ENCODE assay signal across 12 mouse cellular contexts in genomic region chr5:67393951-67394350, GRCm38 (mm10). TPM values are rescaled to one million over a fixed set of nuclear protein-coding genes. Genes with fewer than 3 reads are reported as not detected.
DNase-seq lines count a peak whose midpoint lies in the region; ATAC-seq lines count a peak whose summit lies in the region.
"Had no signal": no experiment of that assay in that cellular context is flagged by ENCODE, and none has a peak within 500 bp of the region (broad histone marks: within the 10 kb centered on the region; RNA-seq: fewer than 3 reads in every experiment).

No protein-coding gene starts in this region.

- H3K4me1 ChIP-seq in midbrain, embryonic 15.5 days = no peaks in the 10 kb centered on the region
- no peaks in the 10 kb centered on the region for H3K4me1 ChIP-seq in hindbrain, embryonic 10.5 days (replicated peaks)

- 86% methylated on average over 6 of the region's 6 CpGs for WGBS in midbrain, embryonic 15.5 days
- 97% methylated on average over 6 of the region's 6 CpGs for WGBS in hindbrain, embryonic 10.5 days

- intact Hi-C loops in left cerebral cortex, postnatal 10 days (cut with DNase I) = no loop called here

- H3K9me3 ChIP-seq in midbrain, embryonic 15.5 days = no peaks in the 10 kb centered on the region
- no peaks in the 10 kb centered on the region for H3K9me3 ChIP-seq in hindbrain, embryonic 10.5 days
- H3K9me3 ChIP-seq: heart, embryonic 10.5 days; limb, embryonic 10.5 days had no signal

- ATAC-seq in midbrain, embryonic 15.5 days (replicated peaks) = no peak

- H3K36me3 ChIP-seq in midbrain, embryonic 15.5 days (replicated peaks) = 0 out of 2 replicates have a peak, but pooled peaks cover 2% of the 10 kb centered on the region
- H3K36me3 ChIP-seq in hindbrain, embryonic 10.5 days = peaks cover 22% of the 10 kb centered on the region

- H3K4me3 ChIP-seq in midbrain, embryonic 15.5 days = no peak overlapping the region
- H3K4me3 ChIP-seq in hindbrain, embryonic 10.5 days = no peak overlapping the region
- H3K4me3 ChIP-seq: heart, embryonic 10.5 days; limb, embryonic 10.5 days had no signal

- H3K4me2 ChIP-seq in midbrain, embryonic 15.5 days = no peak overlapping the region

- no peak overlapping the region for H3K9ac ChIP-seq in midbrain, embryonic 15.5 days

- H3K27me3 ChIP-seq in midbrain, embryonic 15.5 days (replicated peaks) = no peaks in the 10 kb centered on the region
- H3K27me3 ChIP-seq in hindbrain, embryonic 10.5 days (ENCODE audit: insufficient read depth, poor library complexity, severe bottlenecking) = no peaks in the 10 kb centered on the region

- peak; percentile 3 for DNase-seq in adrenal gland, adult 8-10 months
- no peak for DNase-seq in adrenal gland, postnatal 4 days (ENCODE audit: low spot score in 2 of 2)
- DNase-seq in thymus, postnatal 14 days = peak; percentile 12
- DNase-seq in thymus, adult 18-20 months = no peak
- peak; percentile 14 for DNase-seq in induced T-regulatory cell, adult 2 months (ENCODE audit: low read depth)
- no peak for DNase-seq in hindbrain, embryonic 10.5 days (ENCODE audit: low spot score)
- no peak for DNase-seq in left cerebral cortex, postnatal 10 days (ENCODE audit: extremely low spot score in 1 of 2, low spot score in 2 of 2)
- DNase-seq: cerebellum, adult 9-11 months; kidney, postnatal 14 days had no signal

- H3K27ac ChIP-seq in midbrain, embryonic 15.5 days = no peak overlapping the region
- no peak overlapping the region for H3K27ac ChIP-seq in hindbrain, embryonic 10.5 days
- H3K27ac ChIP-seq: heart, embryonic 10.5 days; limb, embryonic 10.5 days had no signal

RNA-seq across cellular contexts. Expression of gene Bend4, which starts 34.2 kb away (rescaled TPM):
- 1 to 10 TPM in 1 of 4 experiments, under 1 TPM in 3; 0.70 to 1.0 (median 0.94) TPM for total RNA-seq in adrenal gland, adult 8-10 months (2022)
- total RNA-seq in adrenal gland, postnatal 4 days (2021) = 1 to 10 TPM; 4.6 TPM
- 13.2 and 13.7 TPM in 2 replicates for polyA plus RNA-seq in midbrain, embryonic 15.5 days (2015; fragmentation: Nextera tagmentation; extraction: Ambion mirVana)
- 8.7 and 12.8 TPM in 2 replicates for polyA plus RNA-seq in hindbrain, embryonic 10.5 days (2016; fragmentation: Nextera tagmentation; extraction: Ambion mirVana)
- 10 to 100 TPM; 10.8 to 11.2 TPM for total RNA-seq in left cerebral cortex, postnatal 10 days (2021)

Comparison
In these comparisons a context has a peak if more than half of its experiments do, and no peak if none do; other contexts are left out.
1. DNase-seq: peak in adrenal gland, adult 8-10 months (single experiment), thymus, postnatal 14 days (single experiment) and induced T-regulatory cell, adult 2 months (single experiment); none in adrenal gland, postnatal 4 days (0 of 2), thymus, adult 18-20 months (0 of 2), hindbrain, embryonic 10.5 days (single experiment) and left cerebral cortex, postnatal 10 days (0 of 2).